Mouse (Mus musculus) liver, adult 2 months (tissue): ENCODE results near the gene Lcor.

Source experiments
- CTCF ChIP-seq: fragments of 200-500 bp; IDR thresholded peaks from 2 replicates; pipeline ENCODE4 v1.5.1; 2011; ENCODE audit warnings: low read depth, low read length, control low read depth
- POLR2A ChIP-seq: fragments of 200-500 bp; IDR thresholded peaks from 2 replicates; pipeline ENCODE4 v1.6.1; 2011; ENCODE audit warnings: low read length, control low read depth; ENCODE audit not compliant: insufficient read depth; ENCODE audit errors: extremely low read depth

DNA sequence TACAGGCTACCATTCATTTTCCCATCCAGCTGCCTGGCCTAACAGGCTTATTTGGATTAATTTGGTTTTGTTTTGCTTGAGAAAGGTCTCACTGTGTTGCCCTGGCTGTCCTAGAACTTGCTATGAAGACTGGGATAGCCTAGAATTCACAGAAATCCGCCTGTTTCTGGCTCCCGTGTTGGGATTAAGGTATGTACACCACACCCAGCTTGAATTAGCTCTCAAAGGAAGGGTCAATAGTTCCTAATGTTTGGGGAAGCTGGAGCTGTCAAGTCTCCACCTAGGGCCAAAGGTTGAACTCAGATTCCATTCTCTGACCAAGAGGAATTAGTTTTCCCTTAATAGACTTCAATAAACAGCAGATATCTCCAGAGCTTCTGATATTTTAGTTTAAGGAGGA lies 34.7 kb upstream of the Lcor start:
- TF ChIP-seq CTCF = no peak
- no peak for TF ChIP-seq POLR2A
